Mouse (Mus musculus): Measurements from ENCODE around the gene Dbndd1. TPM values are rescaled to one million over a fixed set of nuclear protein-coding genes. Genes with fewer than 3 reads are reported as not detected.
"Not testable (repeated sequence)": the region's sequence is repeated elsewhere in the genome, so short reads cannot be mapped to it uniquely, and the experiment has no call there.

Gene Dbndd1
- polyA plus RNA-seq (2015; fragmentation: Nextera tagmentation; extraction: Ambion mirVana): 4.1 and 4.2 TPM in 2 replicates

- peak; percentile 59 for ATAC-seq (replicated peaks; ENCODE audit: low FRiP score)
- Histone ChIP-seq H3K9ac (peak within 1 kb of the TSS; percentile 46), H3K27ac (no peak within 1 kb of the TSS), H3K36me3 (peaks cover 1% of the 10 kb centered on the region), H3K27me3 (peaks cover 53% of the 10 kb centered on the region), H3K4me1 (peaks cover 30% of the 10 kb centered on the region), H3K4me2 (peak within 1 kb of the TSS; percentile 91), H3K9me3 (replicated peaks) (no peaks in the 10 kb centered on the region), H3K4me3 (replicated peaks) (peak within 1 kb of the TSS; percentile 59)
- 0% methylated on average over 56 of the region's 63 CpGs for whole genome bisulfite sequencing
Observed at GRCm38 (mm10) chr8:123514781-123515539, at the start of gene Dbndd1. Gene Dbndd1 (minus strand): TSS chr8:123515463.

- no CpG with 5 or more reads among the region's 45 CpGs for WGBS
- not testable (repeated sequence) for H3K27me3 ChIP-seq; H3K4me3 ChIP-seq (replicated peaks); H3K4me2 ChIP-seq; H3K9me3 ChIP-seq (replicated peaks); H3K27ac ChIP-seq; H3K4me1 ChIP-seq; H3K36me3 ChIP-seq; H3K9ac ChIP-seq; ATAC-seq (replicated peaks; ENCODE audit: low FRiP score)
Observed at GRCm38 (mm10) chr8:123564221-123564620, 49.0 kb upstream of the Dbndd1 start.

GRCm38 (mm10) chr8:123537641-123538040, 22.4 kb upstream of the Dbndd1 start:
- 59% methylated on average over 8 of the region's 14 CpGs for WGBS
- not testable (repeated sequence) for H3K9ac ChIP-seq; ATAC-seq (replicated peaks; ENCODE audit: low FRiP score)

GRCm38 (mm10) chr8:123536990-123537380, 21.7 kb upstream of the Dbndd1 start:
- no peak overlapping the region for H3K9ac ChIP-seq
- 0 out of 2 replicates have a peak, but pooled peaks cover 5% of the 10 kb centered on the region for H3K27me3 ChIP-seq
- no peak overlapping the region for H3K4me2 ChIP-seq
- ATAC-seq (replicated peaks; ENCODE audit: low FRiP score): no peak
- 22% methylated on average over 9 of the region's 10 CpGs for WGBS
- no peaks in the 10 kb centered on the region for H3K9me3 ChIP-seq (replicated peaks)
- H3K4me1 ChIP-seq: no peaks in the 10 kb centered on the region
- H3K36me3 ChIP-seq: peaks cover 48% of the 10 kb centered on the region
- no peak overlapping the region for H3K4me3 ChIP-seq (replicated peaks)
- H3K27ac ChIP-seq: no peak overlapping the region

More at GRCm38 (mm10) chr8:123537641-123538040, 22.4 kb upstream of the Dbndd1 start:
- H3K27ac ChIP-seq; H3K4me1 ChIP-seq; H3K4me2 ChIP-seq; H3K27me3 ChIP-seq; H3K9me3 ChIP-seq (replicated peaks); H3K4me3 ChIP-seq (replicated peaks): not testable (repeated sequence)
- H3K36me3 ChIP-seq: peaks cover 41% of the 10 kb centered on the region

GRCm38 (mm10) chr8:123536242-123536989, 21.2 kb upstream of the Dbndd1 start:
- no peak overlapping the region for H3K27ac ChIP-seq
- 88% methylated on average over 9 of the region's 9 CpGs for whole genome bisulfite sequencing
- no peak for ATAC-seq (replicated peaks; ENCODE audit: low FRiP score)
- no peaks in the 10 kb centered on the region for H3K4me1 ChIP-seq
- no peak overlapping the region for H3K4me2 ChIP-seq
- no peaks in the 10 kb centered on the region for H3K9me3 ChIP-seq (replicated peaks)
- no peak overlapping the region for H3K9ac ChIP-seq
- H3K27me3 ChIP-seq: 0 out of 2 replicates have a peak, but pooled peaks cover 5% of the 10 kb centered on the region
- peaks cover 54% of the 10 kb centered on the region for H3K36me3 ChIP-seq
- H3K4me3 ChIP-seq (replicated peaks): no peak overlapping the region

- Histone ChIP-seq H3K9me3 (replicated peaks) (no peaks in the 10 kb centered on the region), H3K4me2 (no peak overlapping the region), H3K9ac (no peak overlapping the region), H3K27ac (no peak overlapping the region), H3K27me3 (no peaks in the 10 kb centered on the region), H3K36me3 (peaks cover 100% of the 10 kb centered on the region), H3K4me3 (replicated peaks) (no peak overlapping the region), H3K4me1 (no peaks in the 10 kb centered on the region)
- 91% methylated on average over 25 of the region's 25 CpGs for WGBS
- no peak for ATAC-seq (replicated peaks; ENCODE audit: low FRiP score)
Observed at GRCm38 (mm10) chr8:123527720-123528489, 12.6 kb upstream of the Dbndd1 start.

GRCm38 (mm10) chr8:123520048-123520447, 4.8 kb upstream of the Dbndd1 start:
- H3K4me2 ChIP-seq; H3K4me3 ChIP-seq (replicated peaks); H3K9ac ChIP-seq; H3K9me3 ChIP-seq (replicated peaks); H3K27ac ChIP-seq; ATAC-seq (replicated peaks; ENCODE audit: low FRiP score): not testable (repeated sequence)
- Histone ChIP-seq H3K36me3 (peaks cover 45% of the 10 kb centered on the region), H3K4me1 (peaks cover 19% of the 10 kb centered on the region), H3K27me3 (peaks cover 23% of the 10 kb centered on the region)
- 82% methylated on average over 1 of the region's 1 CpGs for WGBS

GRCm38 (mm10) chr8:123518667-123519066, 3.4 kb upstream of the Dbndd1 start, which contains the start of gene Gas8:
Gene Gas8 (plus strand): TSS chr8:123518834.
- 0 out of 2 replicates have a peak within 1 kb of the TSS, but pooled peaks have one; percentile 34 for H3K27ac ChIP-seq
- peak within 1 kb of the TSS; percentile 87 for H3K4me3 ChIP-seq (replicated peaks)
- H3K36me3 ChIP-seq: peaks cover 32% of the 10 kb centered on the region
- peak within 1 kb of the TSS; percentile 75 for H3K9ac ChIP-seq
- peak; percentile 95 for ATAC-seq (replicated peaks; ENCODE audit: low FRiP score)
- 0% methylated on average over 20 of the region's 20 CpGs for WGBS
- peaks cover 30% of the 10 kb centered on the region for H3K4me1 ChIP-seq
- H3K27me3 ChIP-seq: peaks cover 36% of the 10 kb centered on the region
- H3K9me3 ChIP-seq (replicated peaks): no peaks in the 10 kb centered on the region
- H3K4me2 ChIP-seq: peak within 1 kb of the TSS; percentile 84

- no peak for ATAC-seq (replicated peaks; ENCODE audit: low FRiP score)
Observed at GRCm38 (mm10) chr8:123518172-123518571, 2.9 kb upstream of the Dbndd1 start.

GRCm38 (mm10) chr8:123516596-123516995, 1.3 kb upstream of the Dbndd1 start:
- no peak overlapping the region for H3K9ac ChIP-seq
- no peaks in the 10 kb centered on the region for H3K9me3 ChIP-seq (replicated peaks)
- ATAC-seq (replicated peaks; ENCODE audit: low FRiP score): no peak
- H3K4me2 ChIP-seq: no peak overlapping the region
- peaks cover 30% of the 10 kb centered on the region for H3K4me1 ChIP-seq
- peaks cover 12% of the 10 kb centered on the region for H3K36me3 ChIP-seq
- peaks cover 51% of the 10 kb centered on the region for H3K27me3 ChIP-seq
- no peak overlapping the region for H3K4me3 ChIP-seq (replicated peaks)
- no peak overlapping the region for H3K27ac ChIP-seq
- 42% methylated on average over 2 of the region's 2 CpGs for WGBS

More at GRCm38 (mm10) chr8:123518172-123518571, 2.9 kb upstream of the Dbndd1 start:
- H3K4me1 ChIP-seq: peaks cover 30% of the 10 kb centered on the region
- 33% methylated on average over 10 of the region's 10 CpGs for WGBS
- peaks cover 27% of the 10 kb centered on the region for H3K36me3 ChIP-seq
- 0 out of 2 replicates have a peak overlapping the region, but pooled peaks have one; percentile 15 for H3K9ac ChIP-seq
- H3K9me3 ChIP-seq (replicated peaks): no peaks in the 10 kb centered on the region
- H3K4me2 ChIP-seq: peak overlapping the region; percentile 84
- peak overlapping the region; percentile 87 for H3K4me3 ChIP-seq (replicated peaks)
- H3K27ac ChIP-seq: no peak overlapping the region
- peaks cover 41% of the 10 kb centered on the region for H3K27me3 ChIP-seq

- no peak overlapping the region for H3K9ac ChIP-seq
- H3K4me1 ChIP-seq: peaks cover 30% of the 10 kb centered on the region
- WGBS: 4% methylated on average over 11 of the region's 11 CpGs
- ATAC-seq (replicated peaks; ENCODE audit: low FRiP score): no peak
- H3K4me2 ChIP-seq: peak overlapping the region; percentile 91
- H3K9me3 ChIP-seq (replicated peaks): no peaks in the 10 kb centered on the region
- H3K4me3 ChIP-seq (replicated peaks): peak overlapping the region; percentile 59
- peaks cover 53% of the 10 kb centered on the region for H3K27me3 ChIP-seq
- H3K27ac ChIP-seq: no peak overlapping the region
- peaks cover 2% of the 10 kb centered on the region; the same call in 1 of the 2 replicates for H3K36me3 ChIP-seq
Observed at GRCm38 (mm10) chr8:123515540-123515897, 256 bp upstream of the Dbndd1 start.

All from kidney, embryonic 15.5 days (tissue).